Mouse (Mus musculus) forebrain, embryonic 15.5 days (tissue): ENCODE data around the gene Med12. TPM values are rescaled to one million over a fixed set of nuclear protein-coding genes. Genes with fewer than 3 reads are reported as not detected.

Experiments used
- ATAC-seq: fragments of 200-750 bp; cut with Nextera tagmentation; replicated peaks from 2 replicates; pipeline ENCODE4 v1.8.0; 2017; ENCODE audit warnings: mild to moderate bottlenecking, moderate TSS enrichment, moderate library complexity
- H3K27ac ChIP-seq: fragments of 300-500 bp; sonication (generic); replicated peaks from 2 replicates; pipeline ENCODE4 v1.5.1; 2015; ENCODE audit warnings: mild to moderate bottlenecking, inconsistent platforms
- H3K27me3 ChIP-seq: fragments of 300-500 bp; sonication (generic); 2 replicates; pipeline ENCODE4 v1.6.1; 2015; ENCODE audit warnings: inconsistent platforms
- H3K36me3 ChIP-seq: fragments of 300-500 bp; sonication (generic); 2 replicates; pipeline ENCODE4 v1.6.1; 2015; ENCODE audit warnings: mild to moderate bottlenecking, inconsistent platforms
- H3K4me1 ChIP-seq: fragments of 300-500 bp; sonication (generic); 2 replicates; pipeline ENCODE4 v1.6.1; 2015; ENCODE audit warnings: inconsistent platforms
- H3K4me2 ChIP-seq: fragments of 300-500 bp; sonication (generic); replicated peaks from 2 replicates; pipeline ENCODE4 v1.6.1; 2015; ENCODE audit warnings: mild to moderate bottlenecking, inconsistent platforms
- H3K4me3 ChIP-seq: fragments of 300-500 bp; sonication (generic); 2 replicates; pipeline ENCODE4 v1.5.1; 2015; ENCODE audit warnings: mild to moderate bottlenecking, inconsistent platforms
- H3K9ac ChIP-seq: fragments of 300-500 bp; sonication (generic); replicated peaks from 2 replicates; pipeline ENCODE4 v1.6.1; 2015; ENCODE audit warnings: mild to moderate bottlenecking, inconsistent platforms
- H3K9me3 ChIP-seq: fragments of 300-500 bp; sonication (generic); 2 replicates; pipeline ENCODE4 v1.6.1; 2016; ENCODE audit warnings: inconsistent platforms
- WGBS: fragments of 180-500 bp; shearing (Covaris S2); methylation state at CpG from one replicate; pipeline ENCODE4 v1.1.7; 2015; ENCODE audit warnings: mixed read lengths; 5-methylcytosine and 5-hydroxymethylcytosine counted together
- polyA plus RNA-seq: library from polyadenylated mRNA; unstranded; fragments of >200 nt; fragmentation: Nextera tagmentation; extraction: Ambion mirVana; gene quantifications from 2 replicates; pipeline ENCODE4 v1.2.1, GENCODE M21; 2015

Gene Med12
- 21.6 and 28.6 TPM in 2 replicates for polyA plus RNA-seq

DNA sequence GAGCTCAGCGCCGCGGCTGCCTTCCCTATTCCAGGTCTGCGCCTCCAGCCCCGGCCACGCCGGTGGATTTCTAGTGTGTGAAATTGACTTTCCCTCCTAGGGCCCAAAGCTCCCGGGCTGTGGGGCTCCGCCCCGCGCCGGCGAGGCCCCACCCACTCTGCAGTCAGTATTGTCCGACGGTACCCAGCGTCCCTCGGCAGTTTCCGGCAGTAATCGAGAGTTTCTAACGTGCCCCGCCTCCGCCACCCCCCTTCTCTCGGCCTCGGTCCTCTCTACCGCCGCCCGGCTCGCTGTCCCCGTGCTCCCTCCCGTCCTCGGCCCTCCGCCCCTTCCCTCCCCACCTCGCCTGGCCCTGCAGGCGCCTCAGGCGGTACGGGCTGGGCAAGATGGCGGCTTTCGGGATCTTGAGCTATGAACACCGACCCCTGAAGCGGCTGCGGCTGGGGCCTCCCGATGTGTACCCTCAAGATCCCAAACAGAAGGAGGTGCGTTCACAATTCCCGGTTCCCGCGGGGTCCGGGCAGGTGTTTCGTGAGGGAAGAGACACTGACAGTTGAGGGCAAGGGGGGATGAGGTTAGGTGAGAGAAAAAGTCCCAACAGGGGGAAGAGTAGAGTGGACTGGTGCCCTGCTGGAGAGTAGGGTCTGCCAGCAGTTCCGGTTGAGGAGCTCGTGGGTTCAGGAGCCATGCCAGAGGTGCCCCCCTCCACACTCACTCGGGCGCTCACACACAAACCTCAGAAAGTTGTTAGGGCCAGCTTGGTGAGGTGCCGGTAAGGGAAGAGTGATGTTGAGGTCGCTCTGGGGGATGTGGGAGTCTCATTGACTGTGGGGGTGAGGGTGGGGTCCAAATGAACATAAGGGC, at the start of gene Med12:
Med12 (plus strand) TSS at position 156 of the 864 bp plus-strand sequence.
- ATAC-seq, result peak; percentile 98
- Histone ChIP-seq H3K4me3 (peak within 1 kb of the TSS; percentile 57), H3K4me1 (peaks cover 11% of the 10 kb centered on the region), H3K9ac (peak within 1 kb of the TSS; percentile 74), H3K4me2 (peak within 1 kb of the TSS; percentile 50), H3K27ac (peak within 1 kb of the TSS; percentile 53), H3K36me3 (peaks cover 15% of the 10 kb centered on the region), H3K9me3 (no peaks in the 10 kb centered on the region), H3K27me3 (no peaks in the 10 kb centered on the region)
- WGBS, result 28% methylated on average over 54 of the region's 54 CpGs

DNA sequence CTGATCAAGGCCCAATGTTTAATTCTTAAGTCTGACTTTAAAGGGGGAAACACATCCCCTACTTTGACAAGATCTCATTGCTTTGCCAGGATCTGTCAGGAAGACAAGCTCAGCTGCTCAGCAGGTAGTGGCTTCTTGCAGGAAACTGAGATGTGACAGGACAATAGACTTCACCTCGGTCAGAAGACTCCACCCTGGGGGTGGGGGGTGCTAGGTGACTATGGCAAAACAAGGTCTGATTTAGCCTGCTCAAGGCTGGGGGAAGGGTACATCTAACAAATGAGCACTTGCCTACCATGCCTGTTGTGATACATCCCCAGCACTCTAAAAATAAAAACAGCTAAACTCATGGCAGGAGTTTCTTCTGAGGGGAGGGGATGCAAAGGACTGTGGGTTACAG, 28.8 kb upstream of the Med12 start:
- no peak overlapping the region for H3K27ac ChIP-seq
- no peak overlapping the region for H3K4me3 ChIP-seq
- no peak for ATAC-seq
- H3K9ac ChIP-seq, result no peak overlapping the region
- WGBS, result 12% methylated on average over 1 of the region's 1 CpGs
- no peaks in the 10 kb centered on the region for H3K27me3 ChIP-seq
- no peak overlapping the region for H3K4me2 ChIP-seq
- no peaks in the 10 kb centered on the region for H3K9me3 ChIP-seq
- no peaks in the 10 kb centered on the region for H3K4me1 ChIP-seq
- H3K36me3 ChIP-seq, result no peaks in the 10 kb centered on the region

DNA sequence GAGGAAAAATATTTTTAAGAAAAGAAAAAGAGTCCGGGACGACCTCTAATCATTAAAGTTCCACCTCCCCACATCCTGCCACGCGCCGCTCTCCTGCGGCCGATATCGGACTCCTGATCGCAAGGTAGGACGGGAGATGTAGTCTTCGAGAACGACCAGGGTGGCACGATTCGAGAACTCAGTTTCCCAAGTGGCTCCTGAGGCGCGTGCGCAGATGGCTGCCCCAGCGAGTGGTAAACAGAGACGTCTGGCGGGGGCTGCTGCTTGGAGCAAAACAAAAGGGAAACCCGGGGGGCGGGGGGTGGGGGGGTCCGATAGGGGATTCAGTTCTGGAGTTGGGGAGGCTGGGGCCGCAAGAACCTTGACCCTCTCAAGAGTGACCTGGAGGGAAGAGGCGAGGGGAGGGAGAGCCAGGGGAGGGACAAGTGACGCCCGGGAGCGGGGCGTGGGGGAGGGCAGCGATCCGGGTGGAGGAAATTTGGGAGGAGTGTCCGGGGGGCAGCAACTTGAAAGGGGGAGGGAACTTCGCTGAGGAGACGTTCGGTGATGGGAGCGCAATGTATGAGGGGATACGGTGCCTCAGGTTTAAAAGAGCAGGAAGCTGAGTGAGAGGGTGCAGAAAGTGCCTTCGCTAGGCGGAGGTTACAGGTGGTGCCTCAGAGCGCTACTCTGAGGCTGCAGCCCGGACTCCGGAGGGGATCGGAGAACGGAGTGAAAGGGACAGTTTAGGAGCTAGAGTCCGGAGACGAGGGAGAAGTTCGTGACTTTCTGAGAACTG, 19.7 kb upstream of the Med12 start, which contains the start of gene Foxo4:
Foxo4 (plus strand) TSS at position 577 of the 778 bp plus-strand sequence.
- Histone ChIP-seq H3K27me3 (no peaks in the 10 kb centered on the region), H3K36me3 (no peaks in the 10 kb centered on the region), H3K4me3 (peak within 1 kb of the TSS; percentile 56), H3K27ac (no peak within 1 kb of the TSS), H3K4me1 (no peaks in the 10 kb centered on the region; the same call in 1 of the 2 replicates), H3K9ac (peak within 1 kb of the TSS; percentile 36), H3K4me2 (peak within 1 kb of the TSS; percentile 79), H3K9me3 (no peaks in the 10 kb centered on the region)
- ATAC-seq, result peak; percentile 97
- WGBS, result 23% methylated on average over 47 of the region's 47 CpGs

DNA sequence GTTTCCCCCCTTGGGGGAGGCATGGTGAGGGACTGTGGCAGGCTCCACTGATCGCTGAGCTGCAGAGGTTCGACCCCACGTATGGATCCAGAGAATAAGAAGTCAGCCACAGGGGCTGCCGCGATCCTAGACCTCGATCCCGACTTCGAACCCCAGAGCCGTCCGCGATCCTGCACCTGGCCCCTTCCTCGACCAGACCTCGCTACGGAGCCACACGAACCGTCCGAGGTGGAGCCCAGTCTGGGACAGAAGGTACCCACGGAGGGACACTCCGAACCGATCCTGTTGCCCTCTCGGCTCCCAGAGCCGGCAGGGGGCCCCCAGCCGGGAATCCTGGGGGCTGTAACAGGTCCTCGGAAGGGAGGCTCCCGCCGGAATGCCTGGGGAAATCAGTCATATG, 19.1 kb upstream of the Med12 start:
- H3K27me3 ChIP-seq, result no peaks in the 10 kb centered on the region
- H3K4me1 ChIP-seq, result no peaks in the 10 kb centered on the region; the same call in 1 of the 2 replicates
- peak; percentile 50 for ATAC-seq
- H3K36me3 ChIP-seq, result no peaks in the 10 kb centered on the region
- no peak overlapping the region for H3K27ac ChIP-seq
- peak overlapping the region; percentile 56 for H3K4me3 ChIP-seq
- 22% methylated on average over 26 of the region's 26 CpGs for whole genome bisulfite sequencing
- H3K4me2 ChIP-seq, result peak overlapping the region; percentile 79
- peak overlapping the region; percentile 36 for H3K9ac ChIP-seq
- no peaks in the 10 kb centered on the region for H3K9me3 ChIP-seq

GRCm38 (mm10) chrX:101256603-101257002, 17.2 kb upstream of the Med12 start:
- H3K36me3 ChIP-seq, result no peaks in the 10 kb centered on the region
- H3K9ac ChIP-seq, result no peak overlapping the region
- ATAC-seq, result no peak
- peaks cover 10% of the 10 kb centered on the region for H3K4me1 ChIP-seq
- no peak overlapping the region for H3K4me2 ChIP-seq
- no peaks in the 10 kb centered on the region for H3K9me3 ChIP-seq
- 86% methylated on average over 13 of the region's 13 CpGs for WGBS
- no peaks in the 10 kb centered on the region for H3K27me3 ChIP-seq
- H3K4me3 ChIP-seq, result no peak overlapping the region
- H3K27ac ChIP-seq, result no peak overlapping the region

DNA sequence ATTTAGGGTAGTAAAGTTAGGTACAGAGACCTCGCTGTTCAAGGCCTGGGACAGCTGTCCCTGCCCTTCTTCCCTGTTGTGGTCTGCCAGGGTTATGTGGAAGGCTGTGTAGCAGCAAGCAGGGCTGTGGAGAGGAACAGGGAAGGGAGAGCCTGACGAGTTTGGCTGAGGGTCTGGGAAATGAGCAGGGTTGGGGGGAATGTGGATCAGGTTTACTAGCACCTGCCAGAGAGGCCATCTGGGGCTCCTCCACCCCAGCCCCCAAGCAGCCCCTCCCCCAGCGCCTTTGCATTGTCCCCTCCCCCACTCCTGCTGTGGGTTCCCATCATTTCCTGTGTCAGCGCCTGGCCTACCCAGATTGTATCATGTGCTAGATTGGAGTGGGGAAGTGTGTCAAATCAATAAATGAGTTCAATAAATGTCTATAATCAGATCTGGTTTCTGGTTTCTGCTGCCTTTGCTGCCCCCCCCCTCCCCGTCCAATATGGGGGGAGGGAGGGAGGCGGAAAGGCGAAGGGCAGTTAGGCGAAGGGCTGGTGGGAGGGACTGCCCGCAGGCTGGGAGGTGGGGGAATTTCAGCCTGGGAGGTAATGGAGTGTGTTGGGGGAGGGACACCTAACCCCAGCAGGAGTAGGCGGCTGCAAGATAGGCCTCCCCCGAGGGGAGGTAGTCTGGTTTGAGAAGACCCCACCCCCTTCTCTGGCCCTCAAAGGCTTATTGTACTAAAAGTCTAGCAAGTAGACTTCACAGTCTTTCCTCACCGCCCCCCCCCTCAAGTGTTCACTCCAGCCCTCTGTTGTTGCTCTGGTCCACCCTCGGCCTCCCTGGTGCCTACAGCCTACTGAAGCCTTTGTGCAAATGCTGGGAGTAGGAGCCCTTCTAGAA, 13.1 kb upstream of the Med12 start:
- 34% methylated on average over 12 of the region's 13 CpGs for WGBS
- ATAC-seq, result peak; percentile 46
- H3K27ac ChIP-seq, result peak overlapping the region; percentile 17; the same call in 1 of the 2 replicates

DNA sequence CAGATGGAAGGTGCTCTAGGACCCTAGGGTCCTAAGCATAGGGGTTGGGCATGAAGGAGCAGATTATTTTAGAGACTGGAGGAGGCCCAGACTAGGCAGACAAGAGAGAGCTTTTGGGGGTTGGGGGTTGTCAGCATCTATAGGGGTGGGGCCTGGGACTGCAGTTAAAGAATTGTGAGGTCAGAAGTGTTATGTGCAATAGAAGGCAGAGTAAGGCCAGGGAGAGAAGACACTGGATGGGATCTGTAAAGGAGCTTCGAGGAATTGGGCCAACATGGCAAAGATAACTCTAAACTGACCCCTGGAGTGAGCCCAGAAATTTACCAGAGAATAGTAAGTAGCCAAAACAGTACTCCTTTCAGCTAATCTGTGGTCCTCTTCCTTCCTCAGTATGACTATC, 9.9 kb upstream of the Med12 start, which contains the start of gene Gm614:
Gm614 (minus strand) TSS at position 101 of the 400 bp plus-strand sequence.
- H3K36me3 ChIP-seq, result no peaks in the 10 kb centered on the region
- whole genome bisulfite sequencing, result 89% methylated on average over 1 of the region's 1 CpGs
- H3K4me1 ChIP-seq, result peaks cover 10% of the 10 kb centered on the region; the same call in 1 of the 2 replicates

More for the DNA sequence above, 13.1 kb upstream of the Med12 start:
- Histone ChIP-seq H3K27me3 (no peaks in the 10 kb centered on the region), H3K36me3 (no peaks in the 10 kb centered on the region), H3K4me1 (peaks cover 10% of the 10 kb centered on the region; the same call in 1 of the 2 replicates), H3K4me3 (no peak overlapping the region), H3K9ac (no peak overlapping the region), H3K9me3 (no peaks in the 10 kb centered on the region), H3K4me2 (no peak overlapping the region)

GRCm38 (mm10) chrX:101266631-101267030, 7.2 kb upstream of the Med12 start:
- no peak for ATAC-seq
- Histone ChIP-seq H3K36me3 (no peaks in the 10 kb centered on the region), H3K9me3 (no peaks in the 10 kb centered on the region), H3K27me3 (no peaks in the 10 kb centered on the region), H3K27ac (no peak overlapping the region), H3K4me1 (no peaks in the 10 kb centered on the region), H3K4me3 (no peak overlapping the region), H3K4me2 (no peak overlapping the region), H3K9ac (no peak overlapping the region)
- WGBS, result 94% methylated on average over 6 of the region's 6 CpGs

More for the DNA sequence above, 9.9 kb upstream of the Med12 start, which contains the start of gene Gm614:
- H3K4me2 ChIP-seq, result no peak within 1 kb of the TSS
- H3K27ac ChIP-seq, result no peak within 1 kb of the TSS
- H3K4me3 ChIP-seq, result no peak within 1 kb of the TSS
- no peak within 1 kb of the TSS for H3K9ac ChIP-seq
- H3K27me3 ChIP-seq, result no peaks in the 10 kb centered on the region
- ATAC-seq, result no peak
- H3K9me3 ChIP-seq, result no peaks in the 10 kb centered on the region

- no peak within 1 kb of the TSS for H3K4me3 ChIP-seq
- no peak within 1 kb of the TSS for H3K4me2 ChIP-seq
- WGBS, result 79% methylated on average over 5 of the region's 5 CpGs
- no peak for ATAC-seq
- H3K36me3 ChIP-seq, result no peaks in the 10 kb centered on the region
- no peak within 1 kb of the TSS for H3K9ac ChIP-seq
- no peaks in the 10 kb centered on the region for H3K27me3 ChIP-seq
- no peaks in the 10 kb centered on the region for H3K9me3 ChIP-seq
- no peak within 1 kb of the TSS for H3K27ac ChIP-seq
- no peaks in the 10 kb centered on the region for H3K4me1 ChIP-seq
Measured at GRCm38 (mm10) chrX:101268025-101268754, 5.6 kb upstream of the Med12 start, which contains the start of gene Il2rg. TSS of gene Il2rg (minus strand) at chrX:101268255.

- Histone ChIP-seq H3K4me3 (no peak within 1 kb of the TSS), H3K36me3 (no peaks in the 10 kb centered on the region), H3K4me2 (no peak within 1 kb of the TSS), H3K27me3 (no peaks in the 10 kb centered on the region), H3K27ac (no peak within 1 kb of the TSS), H3K9ac (no peak within 1 kb of the TSS), H3K4me1 (0 out of 2 replicates have a peak, but pooled peaks cover 2% of the 10 kb centered on the region), H3K9me3 (no peaks in the 10 kb centered on the region)
- ATAC-seq, result no peak
- 56% methylated on average over 3 of the region's 3 CpGs for WGBS
Measured at GRCm38 (mm10) chrX:101268755-101269124, 5.1 kb upstream of the Med12 start, which contains the start of gene Gm20489. TSS of gene Gm20489 (minus strand) at chrX:101269023.
